ENCODE assay signal across 8 mouse cellular contexts in genomic region chr8:88297976-88298732, GRCm38 (mm10). TPM values are rescaled to one million over a fixed set of nuclear protein-coding genes. Genes with fewer than 3 reads are reported as not detected.
DNase-seq lines count a peak whose midpoint lies in the region; ATAC-seq and TF ChIP-seq lines count a peak whose summit lies in the region.

No protein-coding gene starts in this region.

- WGBS in liver, adult 2 months: 43% methylated on average over 12 of the region's 12 CpGs
- WGBS in midbrain, embryonic 13.5 days: 74% methylated on average over 12 of the region's 12 CpGs
- 70% methylated on average over 12 of the region's 12 CpGs for WGBS in forebrain, embryonic 10.5 days

- TF ChIP-seq CTCF in gastrocnemius, adult 2 months (IDR thresholded peaks at IDR 0.05): no peak
- no peak for TF ChIP-seq CTCF in liver, adult 2 months (IDR thresholded peaks at IDR 0.05; ENCODE audit: low read depth, low read length)

- H3K9me3 ChIP-seq in midbrain, embryonic 13.5 days: no peaks in the 10 kb centered on the region
- H3K9me3 ChIP-seq in forebrain, embryonic 10.5 days: no peaks in the 10 kb centered on the region

- no peaks in the 10 kb centered on the region for H3K79me2 ChIP-seq in liver, adult 2 months (ENCODE audit: control insufficient read depth, insufficient read depth, low read length)

- H3K4me3 ChIP-seq in gastrocnemius, adult 2 months: no peak overlapping the region
- H3K4me3 ChIP-seq in liver, adult 2 months (ENCODE audit: insufficient read depth, low read depth, low read length): no peak overlapping the region
- H3K4me3 ChIP-seq in midbrain, embryonic 13.5 days (replicated peaks): no peak overlapping the region
- no peak overlapping the region for H3K4me3 ChIP-seq in forebrain, embryonic 10.5 days

- H3K9ac ChIP-seq in liver, adult 2 months (ENCODE audit: low read depth, low read length): no peak overlapping the region
- no peak overlapping the region for H3K9ac ChIP-seq in midbrain, embryonic 13.5 days (replicated peaks)

- peak; percentile 43 for DNase-seq in gastrocnemius, adult 2 months
- no peak for DNase-seq in gastrocnemius, postnatal 14 days
- DNase-seq in heart, adult 8-10 months (ENCODE audit: low spot score): peak; percentile 45
- peak; percentile 25 for DNase-seq in liver, adult 2 months (ENCODE audit: extremely low read depth, low read depth, low spot score)
- DNase-seq in right cerebral cortex, adult 2 months (ENCODE audit: low spot score in 2 of 2): no peak
- DNase-seq in forebrain, embryonic 10.5 days (ENCODE audit: extremely low spot score, low spot score): no peak

- no peak overlapping the region for H3K27ac ChIP-seq in gastrocnemius, adult 2 months
- H3K27ac ChIP-seq in liver, adult 2 months (replicated peaks; ENCODE audit: insufficient read depth, low read depth, low read length): no peak overlapping the region
- no peak overlapping the region for H3K27ac ChIP-seq in midbrain, embryonic 13.5 days
- H3K27ac ChIP-seq in forebrain, embryonic 10.5 days: no peak overlapping the region

- H3K4me1 ChIP-seq in liver, adult 2 months (ENCODE audit: control insufficient read depth, insufficient read depth, low read length): no peaks in the 10 kb centered on the region
- H3K4me1 ChIP-seq in midbrain, embryonic 13.5 days (replicated peaks): peaks cover 15% of the 10 kb centered on the region
- H3K4me1 ChIP-seq in forebrain, embryonic 10.5 days: peaks cover 28% of the 10 kb centered on the region

- no peaks in the 10 kb centered on the region for H3K36me3 ChIP-seq in liver, adult 2 months (ENCODE audit: control insufficient read depth, insufficient read depth, low read length)
- H3K36me3 ChIP-seq in midbrain, embryonic 13.5 days: no peaks in the 10 kb centered on the region
- no peaks in the 10 kb centered on the region for H3K36me3 ChIP-seq in forebrain, embryonic 10.5 days (replicated peaks)

- ATAC-seq in activated CD4-positive, CD25-positive, alpha-beta regulatory T cell, adult 4 months: peak; percentile 53
- ATAC-seq in midbrain, embryonic 13.5 days: no peak

- intact Hi-C loops in gastrocnemius, adult 2 months (cut with DNase I): no loop called here
- intact Hi-C loops in gastrocnemius, postnatal 14 days (cut with DNase I; ENCODE audit: low total_unique reads): no loop called here

- no peak overlapping the region for H3K4me2 ChIP-seq in midbrain, embryonic 13.5 days (replicated peaks)

- no peaks in the 10 kb centered on the region for H3K27me3 ChIP-seq in liver, adult 2 months (ENCODE audit: control insufficient read depth, insufficient read depth, low read length)
- H3K27me3 ChIP-seq in midbrain, embryonic 13.5 days: no peaks in the 10 kb centered on the region
- H3K27me3 ChIP-seq in forebrain, embryonic 10.5 days (ENCODE audit: poor library complexity, severe bottlenecking): no peaks in the 10 kb centered on the region

- no peak for TF ChIP-seq POLR2A in liver, adult 2 months (IDR thresholded peaks at IDR 0.05; ENCODE audit: extremely low read depth, insufficient read depth, low read length)

RNA-seq across cellular contexts. Expression of gene Adcy7, which starts 26.0 kb away (rescaled TPM):
- total RNA-seq in gastrocnemius, adult 2 months (2021): 1 to 10 TPM; 3.4 to 6.6 TPM
- 10 to 100 TPM in 1 of 2 experiments, 1 to 10 TPM in 1; 6.8 to 13.3 TPM for total RNA-seq in gastrocnemius, postnatal 14 days (2021)
- polyA plus RNA-seq in activated CD4-positive, CD25-positive, alpha-beta regulatory T cell, adult 4 months (2017; shearing (Covaris generic)): 10 to 100 TPM; 71.1 to 90.3 TPM
- total RNA-seq in heart, adult 8-10 months (2022): 1 to 10 TPM; 3.1 to 5.0 (median 4.2) TPM
- 2.1 and 2.6 TPM in 2 replicates for total RNA-seq in liver, adult 2 months (2014; rRNA removed)
- polyA plus RNA-seq in liver, adult 2 months (2012; rRNA removed): 1.0 and 1.6 TPM in 2 replicates
- 1.3 and 1.7 TPM in 2 replicates for polyA plus RNA-seq in midbrain, embryonic 13.5 days (2015; fragmentation: Nextera tagmentation; extraction: Ambion mirVana)
- polyA plus RNA-seq in forebrain, embryonic 10.5 days (2016; fragmentation: Nextera tagmentation; extraction: Ambion mirVana): 3.1 and 4.0 TPM in 2 replicates

Comparison
In these comparisons a context has a peak if more than half of its experiments do, and no peak if none do; other contexts are left out.
1. DNase-seq: peak in gastrocnemius, adult 2 months (single experiment), heart, adult 8-10 months (single experiment) and liver, adult 2 months (single experiment); none in gastrocnemius, postnatal 14 days (single experiment), right cerebral cortex, adult 2 months (0 of 2) and forebrain, embryonic 10.5 days (single experiment).